Mouse (Mus musculus): ENCODE results near the gene Pop5. TPM values are rescaled to one million over a fixed set of nuclear protein-coding genes. Genes with fewer than 3 reads are reported as not detected.
A peak's percentile ranks its signal among the peaks of the same experiment; 100 is the strongest.

Pop5 gene
- polyA plus RNA-seq, 2 experiments, result 51.6 to 90.3 TPM

- Histone ChIP-seq H3K4me3 (replicated peaks; ENCODE audit: low read length) (no peak overlapping the region), H3K27ac (replicated peaks; ENCODE audit: low read depth, low read length) (no peak overlapping the region), H3K4me2 (replicated peaks; ENCODE audit: low read depth, low read length, severe bottlenecking) (no peak overlapping the region), H3K9ac (ENCODE audit: low read depth, low read length, severe bottlenecking) (no peak overlapping the region), H3K27me3 (ENCODE audit: control insufficient read depth, insufficient read depth, low read length) (peaks cover under 1% of the 10 kb centered on the region; the same call in 1 of the 2 replicates), H3K9me3 (ENCODE audit: control insufficient read depth, low read length) (no peaks in the 10 kb centered on the region), H3K4me1 (ENCODE audit: control insufficient read depth, insufficient read depth, low read length) (peaks cover 14% of the 10 kb centered on the region), H3K36me3 (ENCODE audit: control insufficient read depth, insufficient read depth, low read length) (no peaks in the 10 kb centered on the region)
- TF ChIP-seq POLR2A (IDR thresholded peaks at IDR 0.05; ENCODE audit: borderline replicate concordance, extremely low read depth, insufficient read depth, insufficient read length), result no peak
- WGBS, result 51% methylated on average over 5 of the region's 5 CpGs
- DNase-seq (ENCODE audit: low spot score) (no peak), ATAC-seq (ENCODE audit: low FRiP score, low read depth) (no peak)
Measured at GRCm38 (mm10) chr5:115208601-115209000, 27.0 kb upstream of the Pop5 start.

GRCm38 (mm10) chr5:115210380-115210779 lies 25.3 kb upstream of the Pop5 start:
- Histone ChIP-seq H3K4me3 (replicated peaks; ENCODE audit: low read length) (no peak overlapping the region), H3K27ac (replicated peaks; ENCODE audit: low read depth, low read length) (no peak overlapping the region), H3K4me2 (replicated peaks; ENCODE audit: low read depth, low read length, severe bottlenecking) (no peak overlapping the region), H3K9me3 (ENCODE audit: control insufficient read depth, low read length) (no peaks in the 10 kb centered on the region), H3K36me3 (ENCODE audit: control insufficient read depth, insufficient read depth, low read length) (no peaks in the 10 kb centered on the region), H3K4me1 (ENCODE audit: control insufficient read depth, insufficient read depth, low read length) (no peaks in the 10 kb centered on the region), H3K27me3 (ENCODE audit: control insufficient read depth, insufficient read depth, low read length) (no peaks in the 10 kb centered on the region; the same call in 1 of the 2 replicates), H3K9ac (ENCODE audit: low read depth, low read length, severe bottlenecking) (no peak overlapping the region)
- no peak for ATAC-seq (ENCODE audit: low FRiP score, low read depth)
- 5% methylated on average over 1 of the region's 1 CpGs for WGBS
- no peak for DNase-seq (ENCODE audit: low spot score)
- no peak for TF ChIP-seq POLR2A (IDR thresholded peaks at IDR 0.05; ENCODE audit: borderline replicate concordance, extremely low read depth, insufficient read depth, insufficient read length)

- Histone ChIP-seq H3K4me2 (replicated peaks; ENCODE audit: low read depth, low read length, severe bottlenecking) (no peak overlapping the region), H3K9me3 (ENCODE audit: control insufficient read depth, low read length) (no peaks in the 10 kb centered on the region), H3K4me1 (ENCODE audit: control insufficient read depth, insufficient read depth, low read length) (no peaks in the 10 kb centered on the region), H3K27ac (replicated peaks; ENCODE audit: low read depth, low read length) (no peak overlapping the region), H3K4me3 (replicated peaks; ENCODE audit: low read length) (no peak overlapping the region), H3K27me3 (ENCODE audit: control insufficient read depth, insufficient read depth, low read length) (no peaks in the 10 kb centered on the region), H3K9ac (ENCODE audit: low read depth, low read length, severe bottlenecking) (no peak overlapping the region), H3K36me3 (ENCODE audit: control insufficient read depth, insufficient read depth, low read length) (no peaks in the 10 kb centered on the region)
- 75% methylated on average over 9 of the region's 9 CpGs for WGBS
- TF ChIP-seq POLR2A (IDR thresholded peaks at IDR 0.05; ENCODE audit: borderline replicate concordance, extremely low read depth, insufficient read depth, insufficient read length), result no peak
- DNase-seq (ENCODE audit: low spot score) (no peak), ATAC-seq (ENCODE audit: low FRiP score, low read depth) (no peak)
Measured at GRCm38 (mm10) chr5:115212451-115212850, 23.2 kb upstream of the Pop5 start.

- DNase-seq (ENCODE audit: low spot score) (no peak), ATAC-seq (ENCODE audit: low FRiP score, low read depth) (no peak)
- no peak overlapping the region for H3K4me3 ChIP-seq (replicated peaks; ENCODE audit: low read length)
- H3K9me3 ChIP-seq (ENCODE audit: control insufficient read depth, low read length), result no peaks in the 10 kb centered on the region
- no peak for TF ChIP-seq POLR2A (IDR thresholded peaks at IDR 0.05; ENCODE audit: borderline replicate concordance, extremely low read depth, insufficient read depth, insufficient read length)
- H3K36me3 ChIP-seq (ENCODE audit: control insufficient read depth, insufficient read depth, low read length), result no peaks in the 10 kb centered on the region
- no peak overlapping the region for H3K4me2 ChIP-seq (replicated peaks; ENCODE audit: low read depth, low read length, severe bottlenecking)
- H3K27ac ChIP-seq (replicated peaks; ENCODE audit: low read depth, low read length), result no peak overlapping the region
- H3K27me3 ChIP-seq (ENCODE audit: control insufficient read depth, insufficient read depth, low read length), result no peaks in the 10 kb centered on the region
- no peaks in the 10 kb centered on the region for H3K4me1 ChIP-seq (ENCODE audit: control insufficient read depth, insufficient read depth, low read length)
- H3K9ac ChIP-seq (ENCODE audit: low read depth, low read length, severe bottlenecking), result no peak overlapping the region
- 51% methylated on average over 4 of the region's 4 CpGs for WGBS
Measured at GRCm38 (mm10) chr5:115212861-115213260, 22.8 kb upstream of the Pop5 start.

- WGBS, result 0% methylated on average over 17 of the region's 17 CpGs
- H3K4me3 ChIP-seq (replicated peaks; ENCODE audit: low read length), result peak overlapping the region; percentile 41
- H3K27ac ChIP-seq (replicated peaks; ENCODE audit: low read depth, low read length), result no peak overlapping the region
- DNase-seq (ENCODE audit: low spot score) (peak; percentile 55), ATAC-seq (ENCODE audit: low FRiP score, low read depth) (peak; percentile 57; the same call in 1 of the 2 replicates)
- H3K9me3 ChIP-seq (ENCODE audit: control insufficient read depth, low read length), result no peaks in the 10 kb centered on the region
- H3K4me2 ChIP-seq (replicated peaks; ENCODE audit: low read depth, low read length, severe bottlenecking), result peak overlapping the region; percentile 74
- H3K27me3 ChIP-seq (ENCODE audit: control insufficient read depth, insufficient read depth, low read length), result no peaks in the 10 kb centered on the region
- H3K9ac ChIP-seq (ENCODE audit: low read depth, low read length, severe bottlenecking), result peak overlapping the region; percentile 56
- peak; percentile 60; the same call in 1 of the 2 replicates for TF ChIP-seq POLR2A (IDR thresholded peaks at IDR 0.05; ENCODE audit: borderline replicate concordance, extremely low read depth, insufficient read depth, insufficient read length)
- no peaks in the 10 kb centered on the region for H3K4me1 ChIP-seq (ENCODE audit: control insufficient read depth, insufficient read depth, low read length)
- no peaks in the 10 kb centered on the region for H3K36me3 ChIP-seq (ENCODE audit: control insufficient read depth, insufficient read depth, low read length)
Measured at GRCm38 (mm10) chr5:115214864-115215263, 20.8 kb upstream of the Pop5 start.

Data from limb, embryonic 14.5 days (tissue).